Mouse (Mus musculus): ENCODE measurements at regions not wholly inside any gene's neighbourhood (a gene's known extent, or its start where the extent isn't known, plus 50 kb on each side); places are given as distances from the start of the nearest gene placed in this dataset.

- no peak for TF ChIP-seq POLR2A (IDR thresholded peaks at IDR 0.05; ENCODE audit: low read depth, low read length)
- TF ChIP-seq CTCF (conservative IDR thresholded peaks at IDR 0.05; ENCODE audit: insufficient read depth, insufficient read length, low read depth, low read length) = no peak
These were observed 599.1 kb upstream of the Tbl1xr1 start for GRCm38 (mm10) chr3:21477366-21477765.

Data from kidney, adult 2 months (tissue).